Mouse (Mus musculus): Measurements from ENCODE around the gene Mapk10. TPM values are rescaled to one million over a fixed set of nuclear protein-coding genes. Genes with fewer than 3 reads are reported as not detected.
A peak's percentile ranks its signal among the peaks of the same experiment; 100 is the strongest.

Mapk10 gene
- total RNA-seq (2021), result 10 to 100 TPM; 11.9 to 14.9 TPM
- long read RNA-seq, experiment 1, full-length matches to known transcripts, result 4 of 6 reads
- long read RNA-seq, experiment 1, partial matches to known transcripts, result 0 of 6 reads
- long read RNA-seq, experiment 1, other reads (novel, unspliced or antisense), result 2 of 6 reads
- long read RNA-seq, experiment 2, full-length matches to known transcripts, result 1 of 4 reads
- long read RNA-seq, experiment 2, partial matches to known transcripts, result 0 of 4 reads
- long read RNA-seq, experiment 2, other reads (novel, unspliced or antisense), result 3 of 4 reads

GRCm38 (mm10) chr5:103211101-103211848 is at the start of gene Mapk10:
Gene Mapk10, minus strand, starts transcription at chr5:103211334.
- DNase-seq, result peak; percentile 62

GRCm38 (mm10) chr5:103256144-103256543 is 45.0 kb upstream of the Mapk10 start:
- DNase-seq, result no peak

GRCm38 (mm10) chr5:103242430-103242829 is 31.3 kb upstream of the Mapk10 start:
- no peak for DNase-seq

GRCm38 (mm10) chr5:103231822-103232221 is 20.7 kb upstream of the Mapk10 start:
- no peak for DNase-seq

GRCm38 (mm10) chr5:103230334-103230733 is 19.2 kb upstream of the Mapk10 start:
- no peak for DNase-seq

- DNase-seq, result no peak
Observed at GRCm38 (mm10) chr5:103229321-103229720, 18.2 kb upstream of the Mapk10 start.

GRCm38 (mm10) chr5:103221997-103222396 is 10.9 kb upstream of the Mapk10 start:
- DNase-seq, result no peak

GRCm38 (mm10) chr5:103210644-103211043 is 490 bp downstream of the Mapk10 start:
- no peak for DNase-seq

- DNase-seq, result no peak
Observed at GRCm38 (mm10) chr5:103210018-103210417, 1.1 kb downstream of the Mapk10 start.

- no peak for DNase-seq
Observed at GRCm38 (mm10) chr5:103209486-103209885, 1.6 kb downstream of the Mapk10 start.

- DNase-seq, result no peak
Observed at GRCm38 (mm10) chr5:103208869-103209268, 2.3 kb downstream of the Mapk10 start.

GRCm38 (mm10) chr5:103208021-103208511 is 3.1 kb downstream of the Mapk10 start:
- DNase-seq, result no peak

GRCm38 (mm10) chr5:103197796-103198325 is 13.3 kb downstream of the Mapk10 start:
- DNase-seq, result no peak

GRCm38 (mm10) chr5:103194549-103194948 is 16.6 kb downstream of the Mapk10 start:
- no peak for DNase-seq

- no peak for DNase-seq
Observed at GRCm38 (mm10) chr5:103193700-103194099, 17.4 kb downstream of the Mapk10 start.

GRCm38 (mm10) chr5:103191577-103191976 is 19.6 kb downstream of the Mapk10 start:
- no peak for DNase-seq

GRCm38 (mm10) chr5:103184256-103184655 is 26.9 kb downstream of the Mapk10 start:
- DNase-seq, result no peak

- no peak for DNase-seq
Observed at GRCm38 (mm10) chr5:103181622-103182021, 29.5 kb downstream of the Mapk10 start.

GRCm38 (mm10) chr5:103177010-103177409 is 34.1 kb downstream of the Mapk10 start:
- no peak for DNase-seq

GRCm38 (mm10) chr5:103175989-103176388 is 35.1 kb downstream of the Mapk10 start:
- DNase-seq, result no peak

GRCm38 (mm10) chr5:103174607-103175006 is 36.5 kb downstream of the Mapk10 start:
- no peak for DNase-seq

GRCm38 (mm10) chr5:103171207-103171606 is 39.9 kb downstream of the Mapk10 start:
- DNase-seq, result no peak

- no peak for DNase-seq
Observed at GRCm38 (mm10) chr5:103167371-103167770, 43.8 kb downstream of the Mapk10 start.

Data from adrenal gland, postnatal 10 days (tissue).